Mouse (Mus musculus): ENCODE measurements around the gene H2al1m. TPM values are rescaled to one million over a fixed set of nuclear protein-coding genes. Genes with fewer than 3 reads are reported as not detected.
"Not testable (repeated sequence)": the region's sequence is repeated elsewhere in the genome, so short reads cannot be mapped to it uniquely, and the experiment has no call there.

Gene H2al1m
- polyA plus RNA-seq, 1 experiment from 2014 or later = not detected

DNA sequence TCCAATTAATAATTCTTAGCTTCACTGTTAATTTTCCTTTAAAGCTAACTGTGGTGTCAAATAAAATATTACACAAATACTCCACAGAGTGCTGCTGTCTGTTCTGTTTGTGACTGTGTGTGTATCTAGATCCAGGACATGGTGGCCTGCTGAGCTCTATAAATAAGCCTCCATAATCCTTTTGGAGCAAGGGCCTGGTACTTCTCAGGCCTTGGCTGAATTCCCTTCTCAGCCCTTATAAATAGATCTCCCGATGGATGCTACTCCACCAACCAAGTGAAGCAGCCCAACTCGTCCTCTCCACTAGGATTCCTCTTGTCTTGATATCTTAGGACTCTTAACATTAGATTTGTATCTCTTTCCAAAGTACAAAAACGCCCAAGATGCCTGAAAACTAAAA is 12.5 kb upstream of the H2al1m start:
- Histone ChIP-seq H3K4me1 (ENCODE audit: insufficient read depth, low read length) (no peaks in the 10 kb centered on the region), H3K27ac (ENCODE audit: low read length) (no peak overlapping the region), H3K9me3 (ENCODE audit: low read length) (no peaks in the 10 kb centered on the region), H3K36me3 (ENCODE audit: insufficient read depth, low read length) (no peaks in the 10 kb centered on the region), H3K4me3 (ENCODE audit: low read length) (no peak overlapping the region), H3K4me2 (replicated peaks; ENCODE audit: low read depth, low read length) (no peak overlapping the region), H3K9ac (replicated peaks; ENCODE audit: low read length) (no peak overlapping the region), H3K27me3 (ENCODE audit: insufficient read depth, low read length) (no peaks in the 10 kb centered on the region)
- ATAC-seq (ENCODE audit: low FRiP score, low TSS enrichment) = no peak
- WGBS = 66% methylated on average over 3 of the region's 3 CpGs

DNA sequence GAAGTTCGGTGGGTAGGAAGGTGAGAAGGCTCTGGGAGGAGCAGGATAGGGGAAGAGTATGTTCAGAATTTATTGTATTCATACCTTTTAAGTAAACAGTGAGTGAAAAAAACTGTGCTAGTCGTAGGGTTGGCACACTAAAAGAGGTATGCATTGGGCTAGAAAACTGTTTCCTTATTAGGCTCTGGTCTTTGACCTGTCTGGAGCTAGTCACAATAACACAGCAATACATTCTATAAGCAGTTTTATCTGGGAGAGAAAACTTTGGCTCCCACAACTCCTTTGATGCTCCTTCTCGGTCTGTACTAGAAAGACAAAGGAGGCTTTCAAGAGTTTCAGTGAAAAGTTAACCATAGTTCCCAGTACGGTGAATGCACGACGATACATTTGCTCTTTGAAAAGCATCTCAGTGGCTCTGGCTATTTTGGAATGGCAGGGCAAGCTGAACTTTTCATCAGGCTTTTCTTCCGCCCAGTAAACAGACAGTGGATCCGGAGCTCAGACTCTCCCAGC is 11.6 kb upstream of the H2al1m start:
- 31% methylated on average over 8 of the region's 8 CpGs for WGBS
- peak; percentile 40; the same call in 1 of the 2 replicates for ATAC-seq (ENCODE audit: low FRiP score, low TSS enrichment)
- Histone ChIP-seq H3K27me3 (ENCODE audit: insufficient read depth, low read length) (no peaks in the 10 kb centered on the region), H3K36me3 (ENCODE audit: insufficient read depth, low read length) (no peaks in the 10 kb centered on the region), H3K27ac (ENCODE audit: low read length) (no peak overlapping the region), H3K9me3 (ENCODE audit: low read length) (no peaks in the 10 kb centered on the region), H3K4me2 (replicated peaks; ENCODE audit: low read depth, low read length) (peak overlapping the region; percentile 56), H3K4me3 (ENCODE audit: low read length) (peak overlapping the region; percentile 59), H3K9ac (replicated peaks; ENCODE audit: low read length) (peak overlapping the region; percentile 65), H3K4me1 (ENCODE audit: insufficient read depth, low read length) (no peaks in the 10 kb centered on the region)

DNA sequence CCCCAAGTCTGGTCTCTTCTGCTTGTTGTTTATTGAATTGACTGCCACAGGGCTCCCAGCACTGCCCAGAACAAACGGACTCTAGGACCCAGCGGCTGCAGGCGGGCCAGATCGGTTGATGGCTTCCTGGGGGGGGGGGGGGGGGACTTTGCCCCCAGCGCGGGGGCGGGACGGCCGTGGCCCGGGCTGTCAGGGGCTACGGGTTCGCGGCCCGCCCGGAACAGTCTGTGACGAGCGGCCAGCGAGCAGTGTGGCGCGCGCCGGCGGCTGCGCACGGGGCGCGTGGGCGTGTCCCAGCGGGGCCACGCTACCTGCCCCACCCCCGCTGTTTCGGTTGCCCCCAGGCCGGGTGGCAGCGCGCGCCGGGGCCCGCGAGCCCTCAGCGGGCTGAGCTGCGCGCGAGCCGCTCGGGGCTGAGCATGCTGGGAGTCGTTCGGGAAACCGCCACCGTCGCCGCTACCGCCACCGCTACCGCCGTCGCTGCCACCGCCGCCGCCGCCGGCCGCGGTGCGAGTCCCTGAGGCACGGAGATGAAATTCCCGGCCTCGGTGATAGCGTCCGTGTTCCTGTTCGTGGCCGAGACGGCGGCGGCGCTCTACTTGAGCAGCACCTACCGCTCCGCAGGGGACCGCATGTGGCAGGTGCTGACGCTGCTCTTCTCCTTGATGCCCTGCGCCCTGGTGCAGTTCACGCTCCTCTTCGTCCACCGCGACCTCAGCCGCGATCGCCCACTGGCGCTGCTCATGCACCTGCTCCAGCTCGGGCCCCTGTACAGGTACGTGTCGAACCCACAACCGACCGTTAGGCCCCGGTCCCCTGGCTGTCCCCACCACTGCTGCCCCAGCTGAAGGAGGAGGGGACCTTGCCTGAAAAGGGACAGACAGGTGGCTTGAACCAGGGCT is 10.9 kb upstream of the H2al1m start, which contains the start of gene Xk:
Gene Xk, plus strand, starts transcription at position 297 of the 902 bp plus-strand sequence.
- H3K4me1 ChIP-seq (ENCODE audit: insufficient read depth, low read length) = no peaks in the 10 kb centered on the region
- H3K36me3 ChIP-seq (ENCODE audit: insufficient read depth, low read length) = no peaks in the 10 kb centered on the region
- peak within 1 kb of the TSS; percentile 65 for H3K9ac ChIP-seq (replicated peaks; ENCODE audit: low read length)
- 12% methylated on average over 58 of the region's 94 CpGs for WGBS
- H3K27ac ChIP-seq (ENCODE audit: low read length) = no peak within 1 kb of the TSS
- no peaks in the 10 kb centered on the region for H3K9me3 ChIP-seq (ENCODE audit: low read length)
- no peaks in the 10 kb centered on the region for H3K27me3 ChIP-seq (ENCODE audit: insufficient read depth, low read length)
- ATAC-seq (ENCODE audit: low FRiP score, low TSS enrichment) = peak; percentile 92
- H3K4me3 ChIP-seq (ENCODE audit: low read length) = peak within 1 kb of the TSS; percentile 59
- peak within 1 kb of the TSS; percentile 56 for H3K4me2 ChIP-seq (replicated peaks; ENCODE audit: low read depth, low read length)

DNA sequence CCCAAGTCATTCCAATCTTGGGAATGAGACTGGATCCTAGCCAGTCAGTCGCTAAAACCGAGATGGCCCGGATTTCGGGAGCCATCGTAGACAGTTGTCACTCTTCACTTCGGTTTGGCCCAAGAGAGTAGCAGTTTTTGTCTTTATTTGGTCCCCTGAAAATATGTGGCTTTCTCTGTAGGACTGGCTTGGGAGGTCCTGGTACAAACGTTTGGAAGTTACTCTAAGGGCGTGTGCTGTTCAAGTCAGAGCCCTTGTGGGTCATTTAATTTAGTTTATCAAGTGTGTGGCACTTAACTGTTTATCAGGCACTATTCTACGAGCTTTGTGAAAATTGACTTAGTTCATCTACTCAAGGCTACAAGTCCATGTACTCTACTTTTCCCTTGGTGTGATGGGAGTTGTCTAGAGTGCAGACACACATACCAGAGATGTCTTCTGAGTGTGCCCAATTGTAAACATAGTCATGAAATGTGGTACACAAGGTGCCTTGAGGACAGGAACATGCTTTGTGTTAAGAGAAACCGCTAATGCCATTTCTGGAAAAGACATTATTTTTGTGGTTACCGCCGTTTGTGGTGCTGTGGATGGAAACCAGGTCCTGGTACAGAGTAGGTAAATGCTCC is 10.1 kb upstream of the H2al1m start:
- Histone ChIP-seq H3K27me3 (ENCODE audit: insufficient read depth, low read length) (no peaks in the 10 kb centered on the region), H3K4me2 (replicated peaks; ENCODE audit: low read depth, low read length) (peak overlapping the region; percentile 56), H3K9me3 (ENCODE audit: low read length) (no peaks in the 10 kb centered on the region), H3K27ac (ENCODE audit: low read length) (no peak overlapping the region), H3K4me1 (ENCODE audit: insufficient read depth, low read length) (no peaks in the 10 kb centered on the region), H3K4me3 (ENCODE audit: low read length) (peak overlapping the region; percentile 59), H3K36me3 (ENCODE audit: insufficient read depth, low read length) (no peaks in the 10 kb centered on the region), H3K9ac (replicated peaks; ENCODE audit: low read length) (no peak overlapping the region; the same call in 1 of the 2 replicates)
- WGBS = 63% methylated on average over 12 of the region's 12 CpGs
- ATAC-seq (ENCODE audit: low FRiP score, low TSS enrichment) = no peak

DNA sequence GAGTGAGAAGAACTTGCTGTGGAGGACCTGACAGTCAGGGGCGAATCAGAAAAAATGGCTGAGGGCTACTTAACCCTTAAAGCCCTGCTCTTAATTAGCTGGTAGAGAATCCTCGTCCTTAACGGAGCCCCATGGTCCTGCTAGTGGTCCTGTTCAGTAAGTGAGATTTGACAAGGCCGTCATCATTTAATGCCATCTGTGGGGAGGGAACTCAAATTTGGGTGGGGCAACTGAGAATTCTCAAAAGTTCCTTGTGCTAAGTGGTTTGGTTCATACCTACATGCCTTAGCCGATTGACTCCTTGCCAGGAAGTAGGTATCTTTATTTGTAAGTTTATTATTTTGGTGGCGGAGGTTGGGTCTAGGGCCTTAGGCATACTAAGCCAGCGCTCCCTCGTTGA is 9.2 kb upstream of the H2al1m start:
- 81% methylated on average over 8 of the region's 8 CpGs for WGBS
- Histone ChIP-seq H3K4me3 (ENCODE audit: low read length) (no peak overlapping the region), H3K9me3 (ENCODE audit: low read length) (no peaks in the 10 kb centered on the region), H3K27ac (ENCODE audit: low read length) (no peak overlapping the region), H3K27me3 (ENCODE audit: insufficient read depth, low read length) (no peaks in the 10 kb centered on the region), H3K4me1 (ENCODE audit: insufficient read depth, low read length) (no peaks in the 10 kb centered on the region), H3K4me2 (replicated peaks; ENCODE audit: low read depth, low read length) (no peak overlapping the region), H3K9ac (replicated peaks; ENCODE audit: low read length) (no peak overlapping the region), H3K36me3 (ENCODE audit: insufficient read depth, low read length) (no peaks in the 10 kb centered on the region)
- ATAC-seq (ENCODE audit: low FRiP score, low TSS enrichment) = no peak

DNA sequence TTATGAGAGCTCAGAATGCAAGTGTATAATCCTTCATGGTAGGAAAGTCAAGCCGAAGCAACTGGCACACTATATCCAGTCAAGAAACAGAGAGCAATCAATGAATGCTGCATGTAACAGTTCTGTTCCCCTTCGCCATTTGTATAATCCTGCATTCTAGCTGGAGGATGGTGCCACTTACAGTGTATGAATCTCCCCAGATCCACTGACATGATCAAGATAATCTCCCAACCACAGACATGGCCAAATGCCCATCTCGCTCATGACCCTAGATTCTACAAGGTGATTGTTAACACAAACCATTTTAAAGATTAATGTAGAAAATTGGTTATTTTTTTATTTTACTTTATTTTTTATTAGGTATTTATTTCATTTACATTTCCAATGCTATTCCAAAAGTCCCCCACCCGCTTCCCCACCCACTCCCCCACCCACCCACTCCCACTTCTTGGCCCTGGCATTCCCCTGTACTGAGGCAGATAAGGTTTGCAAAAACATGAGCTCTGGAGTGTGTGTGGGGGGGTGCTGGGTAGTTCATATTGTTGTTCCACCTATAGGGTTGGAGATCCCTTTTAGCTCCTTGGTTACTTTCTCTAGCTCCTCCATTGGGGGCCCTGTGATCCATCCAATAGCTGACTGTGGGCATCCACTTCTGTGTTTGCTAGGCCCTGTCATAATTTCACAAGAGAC is 9.7 kb downstream of the H2al1m start:
- not testable (repeated sequence) for H3K4me1 ChIP-seq (ENCODE audit: insufficient read depth, low read length); H3K27ac ChIP-seq (ENCODE audit: low read length); H3K9ac ChIP-seq (replicated peaks; ENCODE audit: low read length); H3K4me3 ChIP-seq (ENCODE audit: low read length); H3K27me3 ChIP-seq (ENCODE audit: insufficient read depth, low read length); ATAC-seq (ENCODE audit: low FRiP score, low TSS enrichment); H3K36me3 ChIP-seq (ENCODE audit: insufficient read depth, low read length); H3K4me2 ChIP-seq (replicated peaks; ENCODE audit: low read depth, low read length); H3K9me3 ChIP-seq (ENCODE audit: low read length)
- WGBS = 84% methylated on average over 3 of the region's 4 CpGs

DNA sequence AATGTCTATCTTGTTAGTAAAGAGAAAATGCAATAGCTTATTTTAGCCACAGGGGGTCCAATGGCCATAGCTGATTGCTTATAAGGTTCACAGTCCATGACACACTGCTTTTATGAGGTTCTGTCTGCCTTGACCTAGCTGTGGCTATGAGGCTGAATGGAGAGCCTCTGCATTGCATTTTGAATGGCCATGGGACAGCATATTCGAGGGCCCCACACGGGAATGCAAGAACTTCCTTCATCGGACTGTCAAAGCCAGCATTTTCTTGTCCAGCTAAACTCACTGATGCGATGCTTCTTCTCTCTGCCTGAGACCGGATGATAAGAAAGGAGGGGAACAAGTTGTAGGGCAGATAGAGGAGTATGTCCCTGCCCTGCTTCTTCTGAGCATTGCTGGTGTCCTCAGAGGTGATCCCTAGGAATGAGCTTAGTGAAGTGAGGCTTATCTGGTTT is 14.9 kb downstream of the H2al1m start:
- no peak overlapping the region for H3K4me2 ChIP-seq (replicated peaks; ENCODE audit: low read depth, low read length)
- no peaks in the 10 kb centered on the region for H3K27me3 ChIP-seq (ENCODE audit: insufficient read depth, low read length)
- no peaks in the 10 kb centered on the region for H3K4me1 ChIP-seq (ENCODE audit: insufficient read depth, low read length)
- WGBS = 88% methylated on average over 5 of the region's 5 CpGs
- no peak overlapping the region for H3K27ac ChIP-seq (ENCODE audit: low read length)
- no peak for ATAC-seq (ENCODE audit: low FRiP score, low TSS enrichment)
- H3K9me3 ChIP-seq (ENCODE audit: low read length) = no peaks in the 10 kb centered on the region
- no peak overlapping the region for H3K4me3 ChIP-seq (ENCODE audit: low read length)
- H3K36me3 ChIP-seq (ENCODE audit: insufficient read depth, low read length) = no peaks in the 10 kb centered on the region
- H3K9ac ChIP-seq (replicated peaks; ENCODE audit: low read length) = no peak overlapping the region

DNA sequence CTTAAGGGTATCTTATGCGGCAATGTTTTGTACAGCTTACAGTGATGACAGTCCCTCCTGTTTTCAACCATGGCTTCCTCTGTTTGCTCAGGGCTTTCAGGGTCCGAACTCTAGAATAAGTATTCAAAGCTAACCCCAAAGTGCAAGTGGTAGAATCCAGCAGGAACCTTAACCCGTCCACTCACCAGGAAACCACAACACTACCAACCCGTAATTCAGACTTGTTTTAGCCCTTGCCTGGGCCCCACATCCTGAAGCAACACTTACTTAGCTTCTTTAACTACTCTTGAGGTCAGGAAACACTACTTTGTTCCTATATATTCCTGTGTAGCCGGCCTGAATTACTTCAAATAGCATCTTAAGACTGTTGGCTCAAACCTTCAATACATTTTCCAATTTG is 19.2 kb downstream of the H2al1m start:
- ATAC-seq (ENCODE audit: low FRiP score, low TSS enrichment) = no peak
- Histone ChIP-seq H3K36me3 (ENCODE audit: insufficient read depth, low read length) (no peaks in the 10 kb centered on the region), H3K27me3 (ENCODE audit: insufficient read depth, low read length) (no peaks in the 10 kb centered on the region), H3K4me3 (ENCODE audit: low read length) (no peak overlapping the region), H3K9me3 (ENCODE audit: low read length) (no peaks in the 10 kb centered on the region), H3K4me2 (replicated peaks; ENCODE audit: low read depth, low read length) (no peak overlapping the region), H3K27ac (ENCODE audit: low read length) (no peak overlapping the region), H3K9ac (replicated peaks; ENCODE audit: low read length) (no peak overlapping the region), H3K4me1 (ENCODE audit: insufficient read depth, low read length) (no peaks in the 10 kb centered on the region)
- 78% methylated on average over 5 of the region's 5 CpGs for WGBS

DNA sequence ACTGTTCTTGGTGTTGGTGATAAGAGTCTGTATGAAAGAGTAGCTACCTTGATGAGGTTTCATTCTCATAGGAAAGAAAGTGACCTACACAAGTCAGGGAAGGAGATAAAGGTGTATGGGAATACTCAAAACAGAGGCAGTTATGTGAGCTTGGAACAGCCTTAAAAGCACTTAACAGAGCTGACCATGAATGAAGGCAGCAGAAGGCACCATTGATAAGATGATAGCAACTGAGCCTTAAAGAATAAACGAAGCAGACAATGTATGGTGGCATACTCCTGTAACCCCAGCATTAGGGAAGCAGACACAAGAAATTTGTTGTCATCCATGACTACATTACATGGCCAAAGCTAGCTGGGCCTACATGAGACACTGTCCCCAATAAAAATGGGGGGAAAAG is 19.9 kb downstream of the H2al1m start:
- 81% methylated on average over 1 of the region's 1 CpGs for WGBS
- Histone ChIP-seq H3K4me3 (ENCODE audit: low read length) (no peak overlapping the region), H3K9me3 (ENCODE audit: low read length) (no peaks in the 10 kb centered on the region), H3K9ac (replicated peaks; ENCODE audit: low read length) (no peak overlapping the region), H3K4me1 (ENCODE audit: insufficient read depth, low read length) (no peaks in the 10 kb centered on the region), H3K4me2 (replicated peaks; ENCODE audit: low read depth, low read length) (no peak overlapping the region), H3K36me3 (ENCODE audit: insufficient read depth, low read length) (no peaks in the 10 kb centered on the region), H3K27me3 (ENCODE audit: insufficient read depth, low read length) (no peaks in the 10 kb centered on the region), H3K27ac (ENCODE audit: low read length) (no peak overlapping the region)
- ATAC-seq (ENCODE audit: low FRiP score, low TSS enrichment) = no peak

Measured in kidney, embryonic 16.5 days (tissue).